Mouse (Mus musculus): ENCODE measurements around the gene Zfp319.
A peak's percentile ranks its signal among the peaks of the same experiment; 100 is the strongest.
"Not testable (repeated sequence)": the region's sequence is repeated elsewhere in the genome, so short reads cannot be mapped to it uniquely, and the experiment has no call there.

The Zfp319 gene

DNA sequence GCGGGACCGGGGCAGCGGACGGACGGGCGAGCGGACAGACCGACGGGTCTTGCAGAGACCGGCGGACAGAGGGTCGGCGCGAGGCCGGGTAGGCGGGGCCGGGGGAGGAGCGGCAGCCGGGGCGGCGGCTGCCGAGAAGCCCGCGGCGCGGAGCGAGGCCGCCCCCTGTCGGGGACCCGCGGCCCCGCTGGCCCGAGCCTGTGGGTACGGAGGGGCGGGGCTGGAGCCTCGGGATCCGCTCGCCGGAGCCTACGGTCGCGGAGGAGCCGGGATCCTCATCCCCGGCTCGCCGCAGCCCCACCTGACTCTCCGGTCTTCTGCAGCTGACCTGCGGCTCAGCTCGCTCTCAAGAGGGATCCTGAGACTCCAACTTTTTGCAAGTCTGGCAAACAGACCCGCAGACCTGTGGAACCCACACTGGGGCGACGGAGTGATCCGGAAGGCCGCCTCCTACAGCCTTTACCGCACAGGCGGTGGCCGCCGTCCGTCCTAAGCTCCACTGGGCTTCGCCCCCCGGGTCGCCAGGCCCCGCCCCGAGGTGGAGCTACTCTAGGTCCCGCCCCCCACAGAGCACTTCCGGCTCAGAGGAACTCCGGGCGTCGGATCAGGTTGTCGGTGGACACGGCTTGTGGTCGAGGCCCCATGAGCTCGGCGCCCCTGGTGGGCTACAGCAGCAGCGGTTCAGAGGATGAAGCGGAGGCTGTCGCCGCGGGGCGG lies at the start of gene Zfp319, which contains the start of gene Usb1:
TSS of gene Zfp319 (minus strand) at position 231 of the 717 bp plus-strand sequence.
TSS of gene Usb1 (plus strand) at position 565 of the 717 bp plus-strand sequence.
- DNase-seq (ENCODE audit: low spot score) = peak; percentile 95

DNA sequence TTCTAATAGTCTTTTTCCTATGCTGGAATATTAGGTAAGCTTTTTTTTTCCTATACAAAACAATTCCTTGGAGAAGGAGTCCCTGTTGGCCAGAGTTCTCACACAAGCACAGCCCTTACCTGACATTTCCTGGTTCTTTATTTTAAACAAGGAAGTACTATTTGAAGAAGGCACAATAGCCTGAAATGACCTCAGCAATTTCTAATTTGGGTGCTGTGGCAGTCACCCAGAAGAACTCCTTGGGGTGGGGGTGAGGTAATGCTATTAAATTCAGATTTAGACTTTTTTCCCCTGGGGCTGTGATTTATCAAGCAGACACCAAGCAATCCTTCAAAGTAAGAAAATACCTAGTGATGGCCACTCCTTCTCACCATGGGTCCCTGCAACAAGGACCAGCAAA lies 49.2 kb upstream of the Zfp319 start:
- no peak for DNase-seq (ENCODE audit: low spot score)

DNA sequence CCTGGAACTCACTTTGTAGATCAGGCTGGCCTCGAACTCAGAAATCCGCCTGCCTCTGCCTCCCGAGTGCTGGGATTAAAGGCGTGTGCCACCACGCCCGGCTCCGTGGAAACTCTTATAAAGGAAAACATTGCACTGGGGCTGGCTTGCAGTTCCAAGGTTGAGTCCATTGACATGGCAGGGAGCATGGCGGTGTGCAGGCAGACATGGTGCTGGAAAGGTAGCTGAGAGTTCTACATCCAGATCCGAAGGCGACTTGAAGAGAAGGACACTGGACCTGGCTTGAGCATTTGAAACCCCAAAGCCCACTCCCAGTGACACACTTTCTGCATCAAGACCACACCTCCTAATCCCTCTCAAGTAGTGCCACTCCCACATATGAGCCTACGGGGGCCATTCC lies 47.2 kb upstream of the Zfp319 start:
- DNase-seq (ENCODE audit: low spot score) = not testable (repeated sequence)

DNA sequence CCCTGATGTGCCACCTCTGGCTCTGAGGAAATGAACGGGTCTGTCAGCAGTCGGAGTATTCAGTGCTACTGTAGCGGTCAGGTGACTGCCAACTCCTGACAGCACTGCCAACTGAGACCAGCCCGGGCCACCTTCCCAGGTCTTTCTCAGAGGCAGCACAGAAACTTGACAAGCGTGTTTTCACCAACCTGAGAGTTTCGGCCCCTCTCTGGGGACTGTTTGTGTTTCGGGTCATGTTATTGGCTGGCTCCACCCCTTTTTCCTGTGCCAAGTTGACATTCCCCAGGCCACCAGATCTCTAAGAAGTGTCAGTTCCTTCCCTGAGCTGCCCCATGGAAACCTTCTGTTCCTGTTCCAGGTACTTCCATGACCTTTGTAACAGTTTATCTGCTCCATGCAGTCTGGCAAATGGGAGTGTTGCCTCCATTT lies 46.1 kb upstream of the Zfp319 start:
- DNase-seq (ENCODE audit: low spot score) = peak; percentile 49

DNA sequence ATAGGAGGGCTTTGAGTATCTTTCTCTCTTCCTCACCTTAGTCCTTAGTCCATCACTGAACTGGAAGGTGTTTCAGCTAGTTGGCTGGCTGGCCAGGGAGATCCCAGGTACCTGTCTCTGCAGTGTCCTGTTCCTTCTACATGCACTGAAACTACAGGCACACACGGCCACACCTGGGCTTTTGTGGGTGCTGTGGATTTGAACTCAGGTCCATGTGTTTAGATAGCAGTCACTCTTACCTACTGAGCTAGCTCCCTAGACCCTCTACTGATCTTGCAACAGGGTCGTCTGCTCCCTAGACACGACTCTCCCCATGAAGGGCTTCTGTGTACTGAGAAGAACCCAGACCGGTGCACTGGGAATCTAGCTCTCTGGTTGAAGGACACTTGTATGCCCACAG lies 45.4 kb upstream of the Zfp319 start:
- DNase-seq (ENCODE audit: low spot score) = no peak

DNA sequence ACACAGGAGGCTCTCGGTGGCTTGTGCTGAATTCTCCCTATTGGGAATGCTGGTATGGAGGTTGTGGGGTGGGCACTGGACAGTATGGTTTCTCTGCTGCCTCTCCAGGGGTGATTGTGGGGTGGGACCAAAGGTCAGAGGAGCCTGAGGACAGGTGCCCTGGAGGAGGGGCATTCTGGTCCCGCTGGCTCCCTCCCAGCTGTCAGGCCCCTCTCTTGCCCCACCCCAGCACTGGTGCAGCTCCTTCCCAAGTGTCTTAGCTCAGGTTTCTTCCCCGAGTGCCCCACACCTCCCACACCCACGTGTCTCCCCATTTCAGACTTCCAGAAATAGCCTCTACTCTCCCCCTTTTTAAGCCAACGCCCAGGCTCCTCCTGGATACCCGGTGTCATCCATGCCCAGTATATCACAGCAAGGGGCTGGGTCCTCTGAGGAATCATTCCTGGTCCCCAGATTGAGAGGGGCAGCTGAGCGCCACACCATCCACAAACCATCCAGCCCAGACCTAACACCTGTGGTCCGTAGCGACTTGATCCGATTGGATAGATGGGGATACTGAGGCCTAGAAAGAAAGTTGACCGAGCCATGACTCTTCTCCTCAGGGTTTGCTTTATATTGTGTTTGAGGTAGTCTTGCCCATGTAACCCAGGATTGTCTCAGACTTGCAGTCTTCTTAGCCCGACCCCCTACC lies 44.7 kb upstream of the Zfp319 start:
- DNase-seq (ENCODE audit: low spot score) = no peak

DNA sequence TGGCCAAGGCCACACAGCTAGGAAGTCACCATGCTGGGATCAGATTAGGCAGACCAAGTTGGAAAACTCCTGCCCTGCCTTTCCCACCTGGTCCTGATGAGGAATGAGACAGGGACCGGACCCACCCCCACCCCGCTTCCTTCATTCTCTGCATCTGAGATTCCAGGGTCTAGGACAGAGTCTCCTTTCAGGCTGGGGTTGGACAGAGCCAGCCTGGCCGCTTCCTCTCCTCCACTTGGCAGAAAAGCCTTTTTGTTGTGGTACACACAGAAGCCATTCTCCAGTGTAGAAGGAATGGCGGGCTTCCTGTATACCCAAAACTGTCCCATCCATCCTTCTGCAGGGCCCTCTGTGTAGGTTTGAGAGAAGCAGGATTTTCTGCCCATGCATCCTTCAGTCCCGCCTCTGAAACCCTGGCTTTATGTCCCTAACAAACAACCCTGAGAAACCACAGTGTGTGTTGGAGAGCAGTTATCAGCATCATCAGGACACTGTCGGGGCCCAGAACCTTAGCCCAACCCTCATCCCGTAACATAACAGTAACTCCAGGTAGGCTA lies 43.7 kb upstream of the Zfp319 start:
- DNase-seq (ENCODE audit: low spot score) = no peak

DNA sequence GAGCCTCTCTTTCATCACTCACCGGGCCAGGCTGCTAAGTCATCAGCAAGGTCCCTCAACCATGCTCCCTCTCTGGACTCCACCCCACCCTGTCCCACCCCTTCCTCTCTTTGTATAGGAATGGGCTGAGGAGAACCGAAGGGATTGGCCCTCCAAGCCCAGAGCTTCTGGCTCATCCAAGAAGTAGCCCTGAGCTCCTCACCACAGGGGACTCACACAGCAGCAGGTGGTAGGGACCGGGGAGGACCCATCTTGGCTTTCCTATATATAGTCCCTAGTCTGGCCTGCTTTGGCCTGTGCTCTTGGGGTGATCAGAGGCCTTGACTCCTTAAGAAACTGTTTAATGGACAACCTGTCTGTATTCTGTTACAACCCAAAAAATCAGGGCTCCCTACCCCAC lies 42.7 kb upstream of the Zfp319 start:
- DNase-seq (ENCODE audit: low spot score) = no peak

DNA sequence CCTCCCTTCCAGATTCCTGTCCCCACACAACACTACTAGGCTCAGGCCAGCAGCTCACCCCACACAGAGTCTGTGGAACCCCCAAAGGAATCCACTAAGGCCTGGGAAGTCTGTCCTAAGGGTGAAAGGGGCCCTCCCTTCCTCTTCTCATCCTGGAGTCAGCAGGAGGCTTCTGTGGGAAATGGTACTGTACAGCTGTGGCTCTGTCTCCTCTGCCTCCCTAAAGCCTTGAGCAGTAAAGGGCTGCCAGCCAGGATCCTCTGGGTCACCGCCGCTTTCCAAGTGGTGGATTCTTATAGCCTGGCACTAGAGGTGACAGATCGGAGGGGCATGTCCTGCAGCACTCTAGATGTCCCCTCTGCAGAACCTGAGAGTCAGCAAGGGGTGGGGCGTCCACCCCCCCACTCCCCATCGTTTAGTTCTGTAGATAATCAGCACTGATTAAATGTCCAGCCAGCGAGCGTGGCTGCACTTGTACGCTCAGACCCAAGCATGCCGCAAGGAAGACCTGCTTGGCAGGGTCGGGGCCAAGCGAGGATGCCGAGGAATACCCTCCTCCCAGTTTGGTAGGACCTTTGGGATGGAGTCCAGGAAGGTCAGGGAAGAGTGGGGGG lies 41.7 kb upstream of the Zfp319 start:
- no peak for DNase-seq (ENCODE audit: low spot score)

DNA sequence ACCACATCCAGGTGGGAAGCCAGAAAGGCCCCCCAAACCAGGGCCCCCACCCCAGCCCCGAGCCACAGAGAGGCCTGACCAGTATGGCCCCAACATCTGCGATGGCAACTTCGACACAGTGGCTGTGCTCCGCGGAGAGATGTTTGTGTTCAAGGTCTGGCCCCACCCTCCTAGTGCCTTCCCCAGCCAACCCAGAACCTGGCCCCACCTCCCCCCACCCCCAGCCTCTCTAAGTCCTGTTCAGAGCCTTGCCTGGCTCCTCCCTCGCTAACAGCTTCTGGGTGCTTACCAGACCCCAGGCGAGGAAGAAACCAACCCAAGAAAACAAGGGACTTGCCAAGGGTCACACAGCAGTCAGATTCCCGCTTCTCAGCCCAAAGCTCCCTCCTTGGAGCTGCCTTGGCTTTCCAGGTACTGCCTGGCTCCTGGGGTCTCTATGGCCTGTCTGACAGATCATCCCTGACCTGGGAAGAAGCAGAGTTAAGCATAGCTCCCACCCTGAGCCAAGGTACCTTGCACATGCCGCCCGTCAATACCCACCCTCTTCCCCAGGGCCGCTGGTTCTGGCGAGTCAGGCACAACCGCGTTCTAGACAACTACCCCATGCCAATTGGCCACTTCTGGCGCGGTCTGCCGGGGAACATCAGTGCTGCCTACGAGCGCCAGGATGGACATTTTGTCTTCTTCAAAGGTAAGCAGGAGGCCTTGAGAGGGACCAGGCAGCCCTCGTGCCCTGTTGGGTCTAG lies 38.0 kb upstream of the Zfp319 start:
- peak; percentile 56 for DNase-seq (ENCODE audit: low spot score)

DNA sequence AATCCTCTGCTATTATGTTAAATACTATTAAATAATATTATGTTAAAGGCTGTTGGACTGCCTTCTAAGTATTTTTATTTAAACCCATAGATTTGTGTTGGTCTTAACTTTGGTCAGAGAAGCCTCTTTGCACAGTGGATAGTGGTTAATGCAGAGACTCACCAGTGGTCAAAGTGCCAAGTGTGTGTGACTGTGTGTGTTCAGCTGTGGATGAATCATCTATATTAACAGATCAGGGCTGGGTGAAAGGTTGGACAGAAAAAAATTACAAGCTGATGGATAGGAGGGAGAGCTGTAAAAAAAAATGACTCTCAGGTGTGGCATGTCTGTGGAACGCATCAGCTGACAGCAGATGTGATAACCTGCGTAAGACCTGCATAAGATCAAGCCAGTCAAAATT lies 32.1 kb upstream of the Zfp319 start:
- no peak for DNase-seq (ENCODE audit: low spot score)

DNA sequence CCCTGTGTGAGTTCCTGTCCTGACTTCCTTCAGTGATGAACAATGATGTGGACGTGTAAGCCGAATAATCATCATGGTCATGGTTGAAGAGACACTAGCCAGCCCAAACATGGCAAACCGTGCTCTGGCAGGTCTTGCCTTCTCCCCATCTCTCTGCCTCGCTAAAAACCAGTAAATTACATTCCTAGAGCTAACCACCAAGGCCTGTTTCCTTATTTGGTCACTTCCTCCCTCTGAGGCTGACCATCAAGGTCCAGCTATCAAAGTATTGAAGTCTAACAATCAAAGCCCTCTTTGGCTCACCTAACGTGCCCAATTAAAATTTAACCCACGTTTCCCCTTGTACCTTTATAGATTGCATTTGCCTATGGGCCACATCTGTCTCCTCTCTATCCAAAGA lies 30.5 kb upstream of the Zfp319 start:
- no peak for DNase-seq (ENCODE audit: low spot score)

DNA sequence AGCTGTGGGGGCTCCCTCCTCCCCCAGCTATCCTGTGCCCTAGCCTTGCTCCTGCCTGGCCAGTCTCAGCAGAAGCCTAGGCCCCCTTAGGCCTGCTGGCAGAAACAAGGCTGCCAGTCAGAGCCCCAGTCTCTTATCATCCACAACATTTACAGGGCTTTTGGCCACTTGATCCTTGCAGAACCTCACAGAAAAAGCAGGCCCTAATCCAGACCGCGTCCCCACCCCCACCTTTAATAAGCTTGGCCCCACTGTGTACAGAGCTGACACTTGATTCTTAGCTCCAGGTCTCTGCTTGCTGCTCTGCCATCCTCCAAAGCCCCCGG lies 29.2 kb upstream of the Zfp319 start:
- DNase-seq (ENCODE audit: low spot score) = no peak

DNA sequence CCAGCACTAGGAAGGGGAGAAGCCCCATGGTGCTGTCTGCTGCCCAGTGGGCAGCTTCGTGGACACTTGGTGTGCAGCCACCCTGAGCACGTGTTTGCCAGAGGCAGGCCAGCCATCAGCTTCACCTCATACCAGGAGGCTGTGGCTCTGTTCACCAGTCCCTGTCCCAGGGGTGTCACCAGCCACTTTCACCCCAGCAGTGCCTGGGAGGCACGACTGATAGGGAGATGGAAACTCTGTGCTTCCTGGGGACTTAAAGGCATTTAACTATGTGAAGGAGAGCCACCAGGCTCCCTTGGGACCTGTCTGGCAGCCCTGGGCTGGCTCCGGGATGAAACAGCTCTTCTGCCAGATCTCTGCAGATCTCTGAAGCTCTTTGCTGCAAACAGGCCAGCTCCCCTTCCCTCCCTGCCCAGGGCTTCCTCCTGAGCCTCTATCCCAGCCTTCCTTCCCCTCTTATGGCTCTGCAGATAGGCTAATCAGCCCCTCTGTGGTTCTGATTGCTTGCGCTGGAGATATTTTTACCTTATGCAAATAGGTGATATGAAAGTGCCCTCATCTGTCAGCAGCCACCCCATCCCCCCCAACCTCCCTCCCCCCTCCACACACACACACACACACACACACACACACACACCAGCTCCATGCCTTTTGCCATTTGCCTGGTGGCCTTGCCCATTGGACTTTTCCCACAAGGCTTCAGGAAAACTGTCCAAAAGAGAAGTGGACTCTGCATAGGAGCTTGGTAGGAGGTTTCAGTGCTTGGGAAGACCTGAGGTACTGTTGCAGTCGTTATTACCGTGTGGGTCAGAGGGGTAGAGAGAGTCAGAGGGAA lies 28.6 kb upstream of the Zfp319 start:
- no peak for DNase-seq (ENCODE audit: low spot score)

DNA sequence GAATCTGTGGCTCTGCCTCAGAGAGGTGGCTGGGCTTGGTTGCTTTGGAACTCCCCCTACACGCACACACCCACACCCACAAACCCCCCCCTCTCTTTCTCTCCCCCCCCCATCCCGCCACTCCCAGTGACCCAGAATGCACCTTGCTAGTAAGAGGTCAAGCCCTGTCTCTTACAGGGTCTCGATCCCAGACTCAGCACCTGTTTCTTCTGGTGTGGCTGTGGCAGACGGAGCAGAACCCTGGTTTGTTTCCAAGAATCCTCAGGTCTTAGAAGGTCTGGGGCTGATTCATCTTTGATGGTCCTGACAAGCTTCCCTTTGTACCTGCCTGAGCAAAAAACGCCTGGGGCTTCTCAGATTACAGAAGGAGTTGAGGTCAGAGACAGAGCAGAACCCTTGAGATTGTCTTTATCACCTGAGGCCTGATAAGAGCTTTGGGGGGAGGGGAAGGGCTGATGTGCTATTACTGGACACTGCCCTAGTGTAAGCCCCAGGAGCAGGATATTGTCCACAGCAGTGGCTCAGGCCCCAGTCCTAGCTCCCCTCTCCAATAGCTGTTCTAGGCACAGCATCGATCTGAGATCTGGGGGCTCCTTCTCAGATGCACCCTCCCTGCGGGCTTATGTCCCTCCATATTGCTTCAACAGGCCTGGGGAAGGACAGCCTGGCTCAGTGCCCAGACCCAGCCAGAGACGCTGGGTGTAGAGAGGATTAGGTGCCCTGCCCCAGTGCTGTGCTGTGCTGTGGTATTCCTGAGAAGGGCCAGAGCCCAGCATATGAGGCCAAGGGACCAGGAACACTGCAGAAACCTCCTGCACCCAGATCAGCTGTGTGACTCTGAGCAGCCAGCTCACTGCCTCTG lies 27.0 kb upstream of the Zfp319 start:
- DNase-seq (ENCODE audit: low spot score) = peak; percentile 20

DNA sequence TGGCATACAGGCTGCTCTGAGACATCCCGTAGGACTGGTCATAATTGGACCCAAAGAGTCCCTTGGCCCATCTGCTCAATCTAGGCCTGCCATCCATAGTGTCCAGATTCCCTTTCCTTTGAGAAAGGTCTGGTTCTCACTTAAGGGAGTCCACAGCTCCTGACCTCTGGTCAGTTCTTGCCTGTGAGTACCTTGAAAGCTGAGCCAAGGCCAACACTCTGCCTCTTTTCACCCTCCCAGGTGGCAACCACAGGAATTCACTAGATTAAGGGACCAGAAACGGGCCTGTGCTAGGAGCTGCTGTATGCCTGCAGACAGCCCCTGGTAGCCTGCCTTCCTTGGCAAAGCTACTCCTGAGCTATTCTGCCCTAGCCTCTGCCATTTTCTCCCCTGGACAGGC lies 22.9 kb upstream of the Zfp319 start:
- DNase-seq (ENCODE audit: low spot score) = no peak

DNA sequence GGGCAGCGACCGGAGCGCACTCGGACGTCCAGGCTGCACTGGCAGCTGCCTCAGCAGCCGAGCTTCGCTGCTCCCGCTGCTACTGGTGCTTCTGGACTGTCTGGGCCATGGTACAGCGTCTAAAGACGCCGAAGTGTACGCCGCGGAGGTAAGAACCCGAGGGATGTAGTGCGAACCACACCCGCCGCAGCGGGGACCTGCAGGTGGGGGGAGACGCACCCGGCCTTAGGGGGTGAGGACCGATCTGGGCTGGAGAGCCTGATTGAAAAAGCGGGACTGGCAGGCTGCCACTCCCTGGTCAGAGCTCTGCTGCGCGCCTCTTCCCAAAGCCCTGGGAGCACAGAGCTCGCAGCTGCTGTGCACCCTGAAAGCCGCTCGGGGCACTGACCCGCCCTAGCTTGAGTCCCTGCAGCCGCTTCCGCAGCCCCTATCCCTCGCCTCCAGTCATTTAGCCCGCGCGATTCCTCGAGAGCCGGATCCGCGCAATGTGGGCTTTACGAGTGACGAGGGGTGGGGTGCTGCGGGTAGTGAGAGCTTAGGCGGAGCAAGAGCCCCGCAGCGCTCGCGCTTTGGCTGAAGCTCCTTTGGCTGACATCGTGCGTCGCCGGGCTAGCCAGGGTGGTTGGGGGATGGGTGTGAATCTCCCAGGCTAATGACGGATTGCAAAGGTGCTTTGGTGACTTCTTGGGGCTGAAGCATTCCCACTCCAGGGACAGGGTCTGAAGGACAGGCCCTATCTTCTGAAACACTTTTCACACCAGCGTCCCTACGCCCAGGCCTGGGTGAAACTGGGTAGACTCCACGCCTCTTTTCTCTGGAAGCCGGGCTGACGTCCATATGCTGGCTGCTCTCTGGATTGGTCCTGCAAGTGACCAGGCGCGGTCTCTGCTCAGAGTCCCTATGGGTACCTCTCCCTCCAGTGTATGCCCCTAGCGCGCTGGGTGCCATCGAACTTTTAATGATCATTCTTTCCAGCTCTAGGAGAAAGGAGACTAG lies 21.4 kb upstream of the Zfp319 start:
- DNase-seq (ENCODE audit: low spot score) = peak; percentile 73

DNA sequence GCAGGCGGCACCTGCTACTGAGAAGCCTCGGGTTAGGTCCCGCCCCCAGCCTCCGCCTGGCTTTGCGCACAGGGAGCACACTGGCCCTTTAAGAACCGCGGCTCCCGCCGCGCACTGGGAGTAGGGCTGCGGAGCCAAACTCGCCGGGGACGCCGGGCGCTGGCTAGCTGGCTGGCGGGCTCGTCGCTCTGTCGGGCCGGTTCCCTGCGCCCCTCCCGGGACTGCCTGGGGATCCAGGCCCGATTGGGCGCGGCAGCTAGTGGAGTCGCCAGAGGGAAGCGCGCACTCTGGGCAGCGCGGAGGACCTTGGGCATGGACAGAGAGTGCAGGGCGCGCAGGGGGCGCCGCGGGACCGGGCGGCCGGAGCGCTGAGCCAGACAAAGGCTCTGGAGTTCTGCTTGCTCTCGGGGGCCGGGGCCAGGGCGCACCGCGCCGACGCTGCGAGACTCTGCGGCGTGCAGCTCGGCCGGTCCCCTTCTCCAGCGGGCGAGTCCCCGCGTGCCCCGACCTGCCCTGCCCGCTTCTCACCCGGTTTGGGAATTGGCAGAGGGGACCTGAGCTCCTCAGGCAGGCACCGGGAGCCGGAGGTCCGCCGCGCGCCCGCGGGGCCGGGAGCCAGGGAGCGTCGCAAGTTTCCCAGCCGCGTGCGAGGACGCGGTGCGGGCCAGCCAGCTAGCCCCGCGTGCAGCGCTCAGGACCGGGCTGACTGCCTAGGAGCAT lies 20.6 kb upstream of the Zfp319 start, which contains the start of gene Mmp15:
TSS of gene Mmp15 (plus strand) at position 118 of the 720 bp plus-strand sequence.
- peak; percentile 75 for DNase-seq (ENCODE audit: low spot score)
